Mouse (Mus musculus): ENCODE measurements at regions not wholly inside any gene's neighbourhood (a gene's known extent, or its start where the extent isn't known, plus 50 kb on each side); places are given as distances from the start of the nearest gene placed in this dataset.

DNA sequence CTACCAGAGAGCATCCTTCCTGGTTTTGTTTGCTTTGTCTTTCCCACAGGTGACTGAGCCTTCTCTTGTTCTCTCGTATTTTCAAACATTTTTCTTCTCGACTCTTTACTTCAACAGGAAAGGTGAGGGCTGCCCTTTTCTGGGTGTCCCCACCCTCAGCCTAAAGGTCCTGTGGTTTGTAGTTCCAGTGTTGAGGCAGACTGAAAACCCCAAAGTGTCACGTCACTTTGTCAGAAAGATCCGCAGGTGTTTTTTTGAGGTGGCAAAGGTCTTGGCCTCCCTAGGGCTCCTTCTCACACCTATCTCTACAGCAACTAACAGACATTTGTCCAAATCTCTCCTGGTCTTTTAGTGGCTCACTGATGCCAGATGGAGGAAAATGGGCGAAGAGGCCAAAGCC, 191.5 kb upstream of the 4930412O13Rik start:
- TF ChIP-seq ZC3H11A (IDR thresholded peaks at IDR 0.05; ENCODE audit: borderline replicate concordance, low read depth, low read length) (no peak), MAFK (IDR thresholded peaks at IDR 0.05; ENCODE audit: insufficient read depth, low read depth, low read length) (no peak), CHD2 (IDR thresholded peaks at IDR 0.05; ENCODE audit: low read depth, low read length) (no peak), HCFC1 (IDR thresholded peaks at IDR 0.05; ENCODE audit: borderline replicate concordance, insufficient read depth, low read length) (no peak)
